Mouse (Mus musculus): ENCODE data around the gene Tenm3. TPM values are rescaled to one million over a fixed set of nuclear protein-coding genes. Genes with fewer than 3 reads are reported as not detected.

Tenm3 gene
- polyA plus RNA-seq, 1 experiment from 2014 or later, result not detected

GRCm38 (mm10) chr8:48636979-48637378, 206.8 kb downstream of the Tenm3 start:
- 84% methylated on average over 5 of the region's 5 CpGs for WGBS (ENCODE audit: missing documents)
- Histone ChIP-seq H3K27ac (no peak overlapping the region), H3K4me3 (ENCODE audit: inconsistent target) (no peak overlapping the region), H3K36me3 (ENCODE audit: inconsistent target) (no peaks in the 10 kb centered on the region), H3K79me2 (ENCODE audit: inconsistent target) (no peaks in the 10 kb centered on the region)

- Histone ChIP-seq H3K79me2 (ENCODE audit: inconsistent target) (no peaks in the 10 kb centered on the region), H3K27ac (no peak overlapping the region), H3K4me3 (ENCODE audit: inconsistent target) (no peak overlapping the region), H3K36me3 (ENCODE audit: inconsistent target) (no peaks in the 10 kb centered on the region)
- 85% methylated on average over 4 of the region's 4 CpGs for WGBS (ENCODE audit: missing documents)
These were observed 207.9 kb downstream of the Tenm3 start for GRCm38 (mm10) chr8:48635815-48636214.

- no peak overlapping the region for H3K4me3 ChIP-seq (ENCODE audit: inconsistent target)
- no peaks in the 10 kb centered on the region for H3K79me2 ChIP-seq (ENCODE audit: inconsistent target)
- 88% methylated on average over 8 of the region's 8 CpGs for WGBS (ENCODE audit: missing documents)
- H3K27ac ChIP-seq, result no peak overlapping the region
- no peaks in the 10 kb centered on the region for H3K36me3 ChIP-seq (ENCODE audit: inconsistent target)
These were observed 210.3 kb downstream of the Tenm3 start for GRCm38 (mm10) chr8:48633426-48633825.

- WGBS (ENCODE audit: missing documents), result 93% methylated on average over 11 of the region's 11 CpGs
- no peaks in the 10 kb centered on the region for H3K36me3 ChIP-seq (ENCODE audit: inconsistent target)
- H3K79me2 ChIP-seq (ENCODE audit: inconsistent target), result no peaks in the 10 kb centered on the region
- no peak overlapping the region for H3K27ac ChIP-seq
- H3K4me3 ChIP-seq (ENCODE audit: inconsistent target), result no peak overlapping the region
These were observed 221.1 kb downstream of the Tenm3 start for GRCm38 (mm10) chr8:48622517-48623153.

- no peak overlapping the region for H3K4me3 ChIP-seq (ENCODE audit: inconsistent target)
- no peak overlapping the region for H3K27ac ChIP-seq
- 53% methylated on average over 8 of the region's 8 CpGs for WGBS (ENCODE audit: missing documents)
These were observed 228.7 kb downstream of the Tenm3 start for GRCm38 (mm10) chr8:48615088-48615487.

GRCm38 (mm10) chr8:48611934-48612512, 231.7 kb downstream of the Tenm3 start:
- no peak overlapping the region for H3K27ac ChIP-seq
- no peaks in the 10 kb centered on the region for H3K36me3 ChIP-seq (ENCODE audit: inconsistent target)
- H3K4me3 ChIP-seq (ENCODE audit: inconsistent target), result no peak overlapping the region
- WGBS (ENCODE audit: missing documents), result 84% methylated on average over 10 of the region's 10 CpGs
- no peaks in the 10 kb centered on the region for H3K79me2 ChIP-seq (ENCODE audit: inconsistent target)

More at GRCm38 (mm10) chr8:48615088-48615487, 228.7 kb downstream of the Tenm3 start:
- Histone ChIP-seq H3K79me2 (ENCODE audit: inconsistent target) (no peaks in the 10 kb centered on the region), H3K36me3 (ENCODE audit: inconsistent target) (no peaks in the 10 kb centered on the region)

- no peak overlapping the region for H3K4me3 ChIP-seq (ENCODE audit: inconsistent target)
- no peak overlapping the region for H3K27ac ChIP-seq
- WGBS (ENCODE audit: missing documents), result 90% methylated on average over 12 of the region's 12 CpGs
- no peaks in the 10 kb centered on the region for H3K79me2 ChIP-seq (ENCODE audit: inconsistent target)
- no peaks in the 10 kb centered on the region for H3K36me3 ChIP-seq (ENCODE audit: inconsistent target)
These were observed 232.6 kb downstream of the Tenm3 start for GRCm38 (mm10) chr8:48611126-48611525.

GRCm38 (mm10) chr8:48610316-48610715, 233.4 kb downstream of the Tenm3 start:
- no peaks in the 10 kb centered on the region for H3K79me2 ChIP-seq (ENCODE audit: inconsistent target)
- no peak overlapping the region for H3K4me3 ChIP-seq (ENCODE audit: inconsistent target)
- no peaks in the 10 kb centered on the region for H3K36me3 ChIP-seq (ENCODE audit: inconsistent target)
- 70% methylated on average over 5 of the region's 6 CpGs for WGBS (ENCODE audit: missing documents)
- H3K27ac ChIP-seq, result no peak overlapping the region

GRCm38 (mm10) chr8:48609684-48610083, 234.1 kb downstream of the Tenm3 start:
- Histone ChIP-seq H3K36me3 (ENCODE audit: inconsistent target) (no peaks in the 10 kb centered on the region), H3K79me2 (ENCODE audit: inconsistent target) (no peaks in the 10 kb centered on the region), H3K4me3 (ENCODE audit: inconsistent target) (no peak overlapping the region), H3K27ac (no peak overlapping the region)
- 73% methylated on average over 4 of the region's 4 CpGs for WGBS (ENCODE audit: missing documents)

- no peak overlapping the region for H3K27ac ChIP-seq
- WGBS (ENCODE audit: missing documents), result 88% methylated on average over 10 of the region's 10 CpGs
These were observed 239.4 kb downstream of the Tenm3 start for GRCm38 (mm10) chr8:48604190-48604897.

GRCm38 (mm10) chr8:48603165-48603840, 240.4 kb downstream of the Tenm3 start:
- no peaks in the 10 kb centered on the region for H3K79me2 ChIP-seq (ENCODE audit: inconsistent target)
- H3K27ac ChIP-seq, result no peak overlapping the region
- H3K36me3 ChIP-seq (ENCODE audit: inconsistent target), result no peaks in the 10 kb centered on the region
- no peak overlapping the region for H3K4me3 ChIP-seq (ENCODE audit: inconsistent target)
- 93% methylated on average over 15 of the region's 15 CpGs for WGBS (ENCODE audit: missing documents)

More at GRCm38 (mm10) chr8:48604190-48604897, 239.4 kb downstream of the Tenm3 start:
- Histone ChIP-seq H3K4me3 (ENCODE audit: inconsistent target) (no peak overlapping the region), H3K79me2 (ENCODE audit: inconsistent target) (no peaks in the 10 kb centered on the region), H3K36me3 (ENCODE audit: inconsistent target) (no peaks in the 10 kb centered on the region)

GRCm38 (mm10) chr8:48601621-48602020, 242.1 kb downstream of the Tenm3 start:
- Histone ChIP-seq H3K4me3 (ENCODE audit: inconsistent target) (no peak overlapping the region), H3K79me2 (ENCODE audit: inconsistent target) (no peaks in the 10 kb centered on the region), H3K27ac (no peak overlapping the region), H3K36me3 (ENCODE audit: inconsistent target) (no peaks in the 10 kb centered on the region)
- 84% methylated on average over 4 of the region's 4 CpGs for WGBS (ENCODE audit: missing documents)

- H3K79me2 ChIP-seq (ENCODE audit: inconsistent target), result no peaks in the 10 kb centered on the region
- H3K27ac ChIP-seq, result no peak overlapping the region
- no peaks in the 10 kb centered on the region for H3K36me3 ChIP-seq (ENCODE audit: inconsistent target)
- WGBS (ENCODE audit: missing documents), result 86% methylated on average over 4 of the region's 4 CpGs
- H3K4me3 ChIP-seq (ENCODE audit: inconsistent target), result no peak overlapping the region
These were observed 244.7 kb downstream of the Tenm3 start for GRCm38 (mm10) chr8:48599028-48599427.

- Histone ChIP-seq H3K4me3 (ENCODE audit: inconsistent target) (no peak overlapping the region), H3K27ac (no peak overlapping the region), H3K36me3 (ENCODE audit: inconsistent target) (no peaks in the 10 kb centered on the region), H3K79me2 (ENCODE audit: inconsistent target) (no peaks in the 10 kb centered on the region)
- WGBS (ENCODE audit: missing documents), result 93% methylated on average over 13 of the region's 14 CpGs
These were observed 247.4 kb downstream of the Tenm3 start for GRCm38 (mm10) chr8:48596332-48596731.

GRCm38 (mm10) chr8:48591818-48592217, 251.9 kb downstream of the Tenm3 start:
- WGBS (ENCODE audit: missing documents), result 77% methylated on average over 5 of the region's 5 CpGs

More at GRCm38 (mm10) chr8:48591818-48592217, 251.9 kb downstream of the Tenm3 start:
- H3K27ac ChIP-seq, result no peak overlapping the region
- no peak overlapping the region for H3K4me3 ChIP-seq (ENCODE audit: inconsistent target)
- no peaks in the 10 kb centered on the region for H3K36me3 ChIP-seq (ENCODE audit: inconsistent target)
- no peaks in the 10 kb centered on the region for H3K79me2 ChIP-seq (ENCODE audit: inconsistent target)

Measured in macrophage (primary cell).